Mouse (Mus musculus) megakaryocyte-erythroid progenitor cell, adult 5 weeks (primary cell): Measurements from ENCODE around the gene Nudt10. TPM values are rescaled to one million over a fixed set of nuclear protein-coding genes. Genes with fewer than 3 reads are reported as not detected.

Source experiments
- polyA plus RNA-seq: library from polyadenylated mRNA; stranded (reverse); fragments of >175 nt; gene quantifications from 2 replicates; pipeline ENCODE4 v1.2.3, GENCODE M21; 2012

The Nudt10 gene
- polyA plus RNA-seq: 0.18 TPM in 1 of 2 replicates, not detected in the other

DNA sequence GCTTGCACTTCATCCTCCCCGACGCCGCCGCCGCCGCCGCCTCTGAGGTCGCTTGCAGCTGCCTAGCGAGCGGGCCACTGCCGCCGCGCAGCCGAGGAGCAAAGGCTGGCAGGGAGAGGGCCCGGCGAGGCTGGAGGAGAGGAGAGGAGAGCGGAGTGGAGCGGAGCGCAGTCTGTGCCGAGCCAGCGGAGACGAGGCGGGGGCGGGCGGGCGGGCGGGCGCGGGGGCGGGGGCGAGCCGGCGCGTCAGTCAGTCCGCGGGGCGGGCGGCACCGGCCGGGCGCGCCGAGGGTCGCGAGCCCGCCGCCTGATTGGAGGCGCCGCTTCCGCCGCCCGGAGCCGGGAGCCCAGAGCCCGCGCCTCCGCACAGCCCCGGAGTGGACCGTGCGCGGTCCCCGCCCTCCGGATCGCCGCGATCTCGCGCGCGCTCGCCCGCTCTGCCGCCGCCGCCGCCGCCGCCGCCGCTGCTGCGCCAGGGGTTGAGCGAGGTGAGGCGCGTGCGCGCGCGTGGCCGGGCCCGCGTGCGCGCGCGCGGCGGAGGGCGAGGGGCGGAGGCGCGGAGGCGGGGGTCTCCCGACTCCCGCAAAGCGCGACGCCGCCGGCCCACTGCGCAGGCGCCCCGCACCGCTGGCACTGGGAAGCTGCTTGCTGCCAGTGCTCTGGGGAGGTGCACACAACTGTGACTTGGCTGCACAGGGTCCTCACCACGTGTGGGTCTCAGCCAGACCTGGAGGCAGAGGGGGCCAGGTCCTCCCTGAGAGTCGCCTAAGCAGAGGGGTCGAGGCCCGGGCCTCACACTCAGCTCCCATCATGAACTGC is at the start of gene Nudt10:
Gene Nudt10 (minus strand): TSS at position 193 of the 818 bp plus-strand sequence.

Other genes starting within 250 kb of the Nudt10 start
- gene Nudt11, start 125.6 kb downstream of the Nudt10 start, polyA plus RNA-seq: 0.12 and 0.28 TPM in 2 replicates
- gene AU022751, start 89.6 kb downstream of the Nudt10 start, polyA plus RNA-seq: not detected in 2 replicates
- not detected in 2 replicates for gene Bmp15, start 147.7 kb upstream of the Nudt10 start, polyA plus RNA-seq
- gene Shroom4, start 226.8 kb upstream of the Nudt10 start, polyA plus RNA-seq: 0.02 and 0.08 TPM in 2 replicates